8 mouse cellular contexts compared by ENCODE assay signal in the genomic region with DNA sequence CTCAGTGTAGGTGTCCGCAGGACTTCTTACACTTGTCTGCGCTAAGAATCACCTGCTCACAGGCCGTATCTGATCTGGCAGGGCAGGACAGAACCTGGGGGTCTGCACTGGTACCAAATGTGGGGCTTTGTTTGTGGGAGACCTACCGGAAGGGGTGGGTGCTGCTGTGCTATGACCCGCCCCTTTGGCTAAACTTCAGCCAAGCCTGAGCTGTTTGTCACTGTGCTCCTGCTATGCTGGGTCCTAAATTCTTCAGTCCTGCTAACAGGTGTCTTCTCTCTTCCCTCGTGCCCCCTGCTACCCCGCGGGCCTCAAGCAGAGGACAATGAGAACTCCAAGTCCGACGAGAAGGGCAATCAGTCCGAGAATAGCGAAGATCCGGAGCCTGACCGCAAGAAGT.
DNase-seq lines count a peak whose midpoint lies in the region; ATAC-seq lines count a peak whose summit lies in the region.

No protein-coding gene starts in this region.

- H3K27ac ChIP-seq in lung, embryonic 16.5 days (ENCODE audit: low read length) = no peak overlapping the region
- H3K27ac ChIP-seq in forebrain, embryonic 14.5 days (ENCODE audit: low read depth, low read length) = no peak overlapping the region
- no peak overlapping the region for H3K27ac ChIP-seq in limb, embryonic 13.5 days
- H3K27ac ChIP-seq in stomach, embryonic 14.5 days (ENCODE audit: low read length) = no peak overlapping the region

- no peaks in the 10 kb centered on the region for H3K36me3 ChIP-seq in lung, embryonic 16.5 days (ENCODE audit: control insufficient read depth, insufficient read depth, low read length)
- H3K36me3 ChIP-seq in forebrain, embryonic 14.5 days (ENCODE audit: control insufficient read depth, insufficient read depth, low read length) = peaks cover 5% of the 10 kb centered on the region; the same call in 1 of the 2 replicates
- H3K36me3 ChIP-seq in limb, embryonic 13.5 days = no peaks in the 10 kb centered on the region
- H3K36me3 ChIP-seq in stomach, embryonic 14.5 days (ENCODE audit: control insufficient read depth, insufficient read depth, low read length) = no peaks in the 10 kb centered on the region

- H3K4me1 ChIP-seq in lung, embryonic 16.5 days (replicated peaks; ENCODE audit: control insufficient read depth, insufficient read depth, low read length) = peaks cover 9% of the 10 kb centered on the region
- H3K4me1 ChIP-seq in forebrain, embryonic 14.5 days (ENCODE audit: control insufficient read depth, insufficient read depth, low read length) = peaks cover 10% of the 10 kb centered on the region; the same call in 1 of the 2 replicates
- H3K4me1 ChIP-seq in limb, embryonic 13.5 days = peaks cover 25% of the 10 kb centered on the region
- H3K4me1 ChIP-seq in stomach, embryonic 14.5 days (ENCODE audit: control insufficient read depth, insufficient read depth, low read length) = no peaks in the 10 kb centered on the region

- peaks cover 54% of the 10 kb centered on the region for H3K27me3 ChIP-seq in lung, embryonic 16.5 days (ENCODE audit: control insufficient read depth, insufficient read depth, low read depth, low read length)
- H3K27me3 ChIP-seq in forebrain, embryonic 14.5 days (replicated peaks; ENCODE audit: control insufficient read depth, insufficient read depth, low read length) = peaks cover 17% of the 10 kb centered on the region
- peaks cover 68% of the 10 kb centered on the region for H3K27me3 ChIP-seq in limb, embryonic 13.5 days
- H3K27me3 ChIP-seq in stomach, embryonic 14.5 days (ENCODE audit: control insufficient read depth, insufficient read depth, low read length) = 0 out of 2 replicates have a peak, but pooled peaks cover 6% of the 10 kb centered on the region

- no peaks in the 10 kb centered on the region for H3K9me3 ChIP-seq in lung, embryonic 16.5 days (ENCODE audit: control insufficient read depth, low read length)
- no peaks in the 10 kb centered on the region for H3K9me3 ChIP-seq in forebrain, embryonic 14.5 days (replicated peaks; ENCODE audit: control insufficient read depth, low read length)
- H3K9me3 ChIP-seq in limb, embryonic 13.5 days = no peaks in the 10 kb centered on the region
- H3K9me3 ChIP-seq in stomach, embryonic 14.5 days (ENCODE audit: control insufficient read depth, low read depth, low read length) = no peaks in the 10 kb centered on the region

- peak overlapping the region; percentile 75 for H3K4me2 ChIP-seq in lung, embryonic 16.5 days (ENCODE audit: low read depth, low read length)
- peak overlapping the region; percentile 55 for H3K4me2 ChIP-seq in forebrain, embryonic 14.5 days (ENCODE audit: low read length)
- H3K4me2 ChIP-seq in limb, embryonic 13.5 days (replicated peaks) = peak overlapping the region; percentile 81
- peak overlapping the region; percentile 79 for H3K4me2 ChIP-seq in stomach, embryonic 14.5 days (replicated peaks; ENCODE audit: low read depth, low read length)

- 29% methylated on average over 14 of the region's 14 CpGs for WGBS in lung, embryonic 16.5 days
- 37% methylated on average over 14 of the region's 14 CpGs for WGBS in forebrain, embryonic 14.5 days
- 32% methylated on average over 14 of the region's 14 CpGs for WGBS in limb, embryonic 13.5 days
- 31% methylated on average over 14 of the region's 14 CpGs for WGBS in stomach, embryonic 14.5 days

- H3K9ac ChIP-seq in lung, embryonic 16.5 days (ENCODE audit: low read length) = no peak overlapping the region; the same call in 1 of the 2 replicates
- H3K9ac ChIP-seq in forebrain, embryonic 14.5 days (ENCODE audit: low read length) = no peak overlapping the region
- peak overlapping the region; percentile 51 for H3K9ac ChIP-seq in limb, embryonic 13.5 days
- no peak overlapping the region for H3K9ac ChIP-seq in stomach, embryonic 14.5 days (replicated peaks; ENCODE audit: low read depth, low read length)

- intact Hi-C loops in left cerebral cortex, postnatal 10 days (cut with DNase I) = loop anchor here (10.0 kb wide), 2 partner anchors 323 to 1023 kb away; no protein-coding TSS in a partner anchor

- no peak for DNase-seq in lung, postnatal 14 days
- no peak for DNase-seq in forebrain, embryonic 14.5 days (ENCODE audit: low spot score)
- no peak for DNase-seq in layer of hippocampus, adult 18-20 months (ENCODE audit: low spot score in 2 of 2)
- DNase-seq in frontal cortex, postnatal 14 days (ENCODE audit: low spot score in 2 of 2) = no peak
- DNase-seq in left cerebral cortex, postnatal 10 days (ENCODE audit: extremely low spot score in 1 of 2, low spot score in 2 of 2) = no peak

- peak overlapping the region; percentile 46 for H3K4me3 ChIP-seq in lung, embryonic 16.5 days (ENCODE audit: low read length)
- H3K4me3 ChIP-seq in forebrain, embryonic 14.5 days (ENCODE audit: low read depth, low read length) = peak overlapping the region; percentile 35
- H3K4me3 ChIP-seq in limb, embryonic 13.5 days = peak overlapping the region; percentile 50
- peak overlapping the region; percentile 40 for H3K4me3 ChIP-seq in stomach, embryonic 14.5 days (ENCODE audit: low read depth, low read length)

- no peak for ATAC-seq in lung, embryonic 16.5 days (ENCODE audit: low read depth)
- ATAC-seq in forebrain, embryonic 14.5 days = peak; percentile 12; the same call in 1 of the 2 replicates
- ATAC-seq in limb, embryonic 13.5 days (ENCODE audit: low FRiP score, low read depth) = no peak
- no peak for ATAC-seq in stomach, embryonic 14.5 days (ENCODE audit: insufficient number of reproducible peaks, insufficient read depth, low FRiP score, low read depth)
